Mouse (Mus musculus): Measurements from ENCODE around the gene 1810062G17Rik. TPM values are rescaled to one million over a fixed set of nuclear protein-coding genes. Genes with fewer than 3 reads are reported as not detected.

Gene 1810062G17Rik
- total RNA-seq (2022): under 1 TPM in 1 of 4 experiments, not detected in 3; 0.50 TPM

DNA sequence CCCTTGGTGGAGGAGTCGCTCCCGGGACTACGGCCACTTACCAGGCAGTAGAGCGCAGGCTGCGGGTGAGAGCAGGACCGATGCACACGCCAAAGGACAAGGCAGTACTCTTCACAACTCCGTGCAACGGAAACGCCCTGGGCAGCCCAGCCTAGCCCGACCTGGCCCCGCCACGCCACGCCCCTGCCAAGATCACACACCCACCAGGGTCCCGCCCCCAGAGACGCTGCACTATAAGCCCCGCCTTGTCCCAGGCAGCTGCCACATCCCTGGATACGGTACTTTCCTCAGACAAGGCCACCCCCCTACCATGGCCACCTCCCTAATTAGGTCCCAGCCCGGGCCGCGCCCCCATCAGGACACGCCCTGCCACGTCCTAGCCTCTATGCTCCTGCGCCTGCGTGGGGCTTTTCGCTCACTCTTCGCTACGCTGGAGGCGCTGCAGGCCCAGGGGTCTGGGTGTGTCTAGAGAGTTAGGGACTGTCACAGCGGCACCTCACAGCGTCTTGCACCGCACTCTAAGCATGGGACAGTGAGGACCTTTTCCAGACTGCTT lies at the start of gene 1810062G17Rik, which contains the start of gene Anxa5:
Gene 1810062G17Rik (plus strand): TSS at position 406 of the 556 bp plus-strand sequence.
Gene Anxa5 (minus strand): TSS at position 363 of the 556 bp plus-strand sequence.
- peak; percentile 70 to 92 for DNase-seq (ENCODE audit: low spot score in 2 of 2)

GRCm38 (mm10) chr3:36427386-36427785 lies 48.4 kb upstream of the 1810062G17Rik start:
- no peak for DNase-seq (ENCODE audit: low spot score in 2 of 2)

GRCm38 (mm10) chr3:36430360-36430759 lies 45.4 kb upstream of the 1810062G17Rik start:
- no peak for DNase-seq (ENCODE audit: low spot score in 2 of 2)

DNA sequence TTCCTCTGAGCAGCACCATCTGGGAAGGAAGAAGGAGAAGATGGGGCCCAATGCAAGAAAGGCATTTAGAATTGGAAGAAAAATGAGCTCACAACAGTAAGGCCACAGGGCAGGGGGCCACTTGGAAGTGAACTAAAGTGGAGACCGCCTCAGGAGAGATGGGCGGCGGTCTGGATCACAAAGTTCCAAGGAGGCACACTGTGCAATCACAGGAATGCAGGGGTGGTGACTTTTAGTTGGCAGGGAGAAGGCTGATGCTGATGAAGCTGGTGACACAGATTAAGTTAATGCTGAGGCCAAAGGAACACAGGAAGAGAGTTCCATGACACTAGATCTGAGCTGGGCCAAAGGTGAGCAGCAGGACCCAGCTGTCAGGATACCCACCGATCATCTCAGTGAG lies 35.5 kb upstream of the 1810062G17Rik start:
- no peak for DNase-seq (ENCODE audit: low spot score in 2 of 2)

DNA sequence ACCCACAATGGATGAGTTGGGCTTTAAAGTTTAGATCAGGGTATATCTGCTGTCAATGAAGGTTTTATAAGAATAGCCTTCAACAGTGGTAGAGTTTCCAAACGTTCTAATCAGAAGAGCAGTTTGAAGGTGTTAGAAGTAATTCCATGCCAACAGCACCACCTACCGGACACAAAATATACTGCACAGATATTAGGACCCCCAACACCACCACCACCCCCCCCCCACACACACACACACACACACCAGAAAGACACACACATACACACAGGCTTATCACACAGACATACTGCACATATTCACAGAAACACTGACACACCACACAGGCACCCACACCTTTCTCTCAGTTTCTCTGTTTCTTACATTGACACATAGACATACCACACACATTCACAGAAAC lies 33.3 kb upstream of the 1810062G17Rik start:
- no peak for DNase-seq (ENCODE audit: low spot score in 2 of 2)

GRCm38 (mm10) chr3:36446041-36446440 lies 29.7 kb upstream of the 1810062G17Rik start:
- no peak for DNase-seq (ENCODE audit: low spot score in 2 of 2)

DNA sequence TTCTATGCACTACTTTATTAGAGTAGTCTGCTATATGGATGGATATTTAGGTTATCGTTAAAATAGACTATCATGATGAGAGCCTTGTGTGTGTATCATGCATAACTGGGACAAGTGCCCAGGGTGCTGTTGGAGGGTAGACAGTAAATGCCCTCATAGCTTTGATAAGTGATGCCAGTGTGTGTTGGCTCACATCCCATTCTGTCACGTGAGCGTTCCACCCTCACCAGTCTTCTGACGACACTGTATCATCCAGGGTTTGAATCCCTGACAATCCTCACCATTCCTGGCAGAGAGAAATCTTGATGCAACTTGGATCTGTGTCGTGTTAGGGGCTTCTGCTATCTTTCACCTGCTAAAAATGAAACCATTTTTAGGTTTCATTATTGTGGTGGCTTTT lies 29.2 kb upstream of the 1810062G17Rik start:
- DNase-seq (ENCODE audit: low spot score in 2 of 2): no peak

DNA sequence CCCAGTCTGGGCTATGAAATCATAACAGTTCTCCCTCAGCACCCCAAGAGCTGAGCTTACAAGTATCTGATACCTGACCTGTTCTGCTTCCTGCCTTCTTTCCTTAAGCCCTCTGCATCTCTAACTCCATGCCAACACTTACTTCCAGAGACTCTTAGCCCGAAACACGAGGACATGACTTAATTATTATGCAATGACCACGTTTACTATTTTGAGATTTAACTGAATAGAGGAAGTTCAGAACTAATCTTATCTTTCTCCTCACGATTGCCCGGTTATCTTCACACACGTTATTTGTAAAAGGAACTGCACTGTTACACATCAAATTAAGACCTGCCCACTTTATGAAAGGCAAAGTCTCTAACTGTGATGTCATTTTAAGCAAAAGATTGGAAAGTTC lies 28.8 kb upstream of the 1810062G17Rik start:
- no peak for DNase-seq (ENCODE audit: low spot score in 2 of 2)

- no peak for DNase-seq (ENCODE audit: low spot score in 2 of 2)
These were observed 26.2 kb upstream of the 1810062G17Rik start for GRCm38 (mm10) chr3:36449292-36450165.

- no peak for DNase-seq (ENCODE audit: low spot score in 2 of 2)
These were observed 23.2 kb upstream of the 1810062G17Rik start for GRCm38 (mm10) chr3:36452502-36452901.

GRCm38 (mm10) chr3:36455124-36455523 lies 20.6 kb upstream of the 1810062G17Rik start:
- DNase-seq (ENCODE audit: low spot score in 2 of 2): no peak

DNA sequence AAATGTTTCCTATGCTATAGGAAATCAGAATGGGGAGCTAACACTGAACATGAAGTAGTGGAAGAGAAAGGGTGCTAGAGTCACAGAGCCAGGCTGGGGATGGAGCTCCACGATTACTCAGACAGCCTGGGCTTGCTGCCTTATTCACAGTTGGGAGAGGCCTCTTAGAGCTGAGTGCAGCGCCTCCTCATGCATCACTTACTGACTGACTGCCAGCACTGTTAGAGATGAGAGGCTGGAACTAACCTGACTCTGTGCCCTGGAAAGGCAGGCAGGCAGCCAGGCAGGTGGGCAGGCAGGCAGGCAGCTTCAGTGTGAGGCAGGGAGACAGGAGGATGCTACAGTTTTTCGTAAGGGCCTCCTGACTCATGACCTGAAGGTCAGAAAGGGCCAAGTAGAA lies 20.2 kb upstream of the 1810062G17Rik start:
- DNase-seq (ENCODE audit: low spot score in 2 of 2): peak in 1 of 2 experiments; percentile 71

- no peak for DNase-seq (ENCODE audit: low spot score in 2 of 2)
These were observed 15.0 kb upstream of the 1810062G17Rik start for GRCm38 (mm10) chr3:36460717-36461116.

DNA sequence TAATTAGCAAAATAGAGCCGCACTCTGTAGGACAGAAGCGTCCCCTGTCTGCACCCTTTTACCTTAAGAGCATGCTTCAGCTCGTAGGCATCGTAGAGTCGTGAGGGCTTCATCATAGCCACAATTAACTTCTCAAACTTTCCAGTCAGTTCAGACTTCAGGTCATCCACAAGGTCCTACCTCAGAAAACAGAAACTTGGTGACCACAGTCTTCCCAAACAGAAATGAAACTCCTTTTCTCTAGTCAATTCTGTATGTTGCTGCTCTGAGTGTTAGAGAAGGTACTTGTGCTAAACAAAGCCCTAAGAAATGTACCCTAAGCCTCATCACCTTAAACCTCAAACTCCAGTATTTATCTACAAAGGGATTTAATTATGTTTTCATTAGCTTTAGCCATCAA lies 13.9 kb upstream of the 1810062G17Rik start:
- no peak for DNase-seq (ENCODE audit: low spot score in 2 of 2)

- no peak for DNase-seq (ENCODE audit: low spot score in 2 of 2)
These were observed 13.4 kb upstream of the 1810062G17Rik start for GRCm38 (mm10) chr3:36462348-36462747.

DNA sequence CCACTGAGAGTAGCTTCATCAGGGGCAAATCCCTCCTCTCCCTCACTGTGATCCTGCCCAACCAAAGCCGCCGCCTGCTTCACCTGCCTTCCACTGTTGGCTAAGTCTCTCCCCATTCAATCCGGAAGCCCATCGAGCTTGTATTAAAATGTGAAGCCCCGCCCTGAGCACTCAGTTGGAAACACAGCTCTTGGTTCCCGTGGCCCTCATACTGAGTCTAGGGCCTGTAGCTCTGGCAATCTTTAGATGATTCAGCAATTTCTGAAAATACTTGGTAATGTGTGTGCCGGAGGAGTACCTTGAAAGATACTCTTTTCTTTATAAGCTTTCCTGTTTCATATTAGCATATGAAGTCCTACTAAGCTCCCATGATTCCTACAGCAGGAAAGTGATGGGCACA lies 10.2 kb upstream of the 1810062G17Rik start:
- DNase-seq (ENCODE audit: low spot score in 2 of 2): no peak

GRCm38 (mm10) chr3:36467632-36468031 lies 8.1 kb upstream of the 1810062G17Rik start:
- DNase-seq (ENCODE audit: low spot score in 2 of 2): peak in 1 of 2 experiments; percentile 50

- DNase-seq (ENCODE audit: low spot score in 2 of 2): no peak
These were observed 6.9 kb upstream of the 1810062G17Rik start for GRCm38 (mm10) chr3:36468871-36469270.

DNA sequence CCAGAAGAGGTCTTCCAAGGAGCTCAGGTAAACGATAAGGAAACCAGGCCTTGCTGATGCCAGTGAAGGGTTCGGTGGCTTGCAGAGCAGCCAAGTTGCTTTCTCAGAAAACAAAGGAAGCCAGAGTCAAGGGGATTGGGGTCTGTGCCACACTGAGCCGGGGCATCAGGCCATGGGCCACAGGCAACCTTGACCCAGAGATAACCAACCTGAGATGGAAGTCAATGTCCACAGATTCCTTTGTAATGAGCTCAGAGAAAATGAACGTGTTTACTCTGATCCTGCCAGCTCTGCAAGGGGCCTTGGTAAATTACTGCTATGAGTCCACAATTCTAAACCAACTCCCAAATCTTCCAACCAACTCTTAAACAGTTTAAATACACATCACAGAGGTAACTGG lies 3.9 kb upstream of the 1810062G17Rik start:
- DNase-seq (ENCODE audit: low spot score in 2 of 2): no peak

DNA sequence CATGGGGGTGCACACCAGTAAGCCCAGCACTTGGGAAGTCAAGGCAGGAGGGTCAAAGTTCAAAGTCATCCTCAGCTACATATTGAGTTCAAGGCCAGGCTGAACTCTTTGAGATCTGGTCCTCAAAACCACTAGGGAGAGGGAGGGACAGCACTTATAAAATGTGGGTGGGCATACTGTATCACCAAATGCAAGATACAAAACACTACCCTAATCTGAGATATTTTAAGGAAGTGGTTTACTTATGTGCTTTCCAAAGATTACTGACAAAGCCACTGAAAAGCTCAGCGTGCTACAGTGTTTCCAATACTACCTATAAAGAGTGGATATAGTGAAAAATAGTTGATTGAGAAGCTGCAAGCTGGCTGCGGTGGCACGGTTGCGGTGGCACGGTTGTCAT lies 2.5 kb upstream of the 1810062G17Rik start:
- no peak for DNase-seq (ENCODE audit: low spot score in 2 of 2)

GRCm38 (mm10) chr3:36474421-36474820 lies 1.3 kb upstream of the 1810062G17Rik start:
- no peak for DNase-seq (ENCODE audit: low spot score in 2 of 2)

DNA sequence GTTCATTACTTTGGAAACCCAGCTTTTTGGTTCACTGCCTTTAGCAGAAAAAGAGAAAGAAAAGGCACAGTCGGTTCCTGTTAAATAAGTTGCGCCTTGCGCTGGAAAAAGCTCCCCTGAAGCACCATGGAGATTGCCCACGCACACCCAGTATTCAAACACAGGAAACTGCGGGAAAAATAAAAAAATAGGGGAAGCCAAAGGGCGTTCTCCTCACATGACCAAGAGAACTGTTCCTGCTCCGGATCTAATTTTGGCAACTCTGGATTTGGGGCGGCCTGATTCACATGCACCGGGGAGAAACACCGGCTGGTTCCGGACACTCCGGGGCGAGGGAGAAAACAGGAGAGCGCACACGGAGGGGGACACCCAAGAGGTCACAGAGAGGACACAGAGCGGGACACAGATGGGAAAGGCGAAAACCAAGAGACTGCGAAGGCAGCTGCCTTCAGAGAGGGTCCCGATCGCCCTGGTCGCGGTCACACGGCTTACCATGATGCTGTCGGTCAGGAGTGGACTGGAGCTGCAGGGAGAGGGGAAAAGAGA lies 726 bp upstream of the 1810062G17Rik start:
- DNase-seq (ENCODE audit: low spot score in 2 of 2): peak; percentile 36 to 54

Data from left cerebral cortex, adult 8-10 months (tissue).